Mouse (Mus musculus) myocyte (in vitro differentiated cells): ENCODE results near the gene Apip. TPM values are rescaled to one million over a fixed set of nuclear protein-coding genes. Genes with fewer than 3 reads are reported as not detected.

ENCODE experiments used
- H3K27me3 ChIP-seq: one replicate; pipeline ENCODE4 v1.6.1; 2011; ENCODE audit not compliant: control insufficient read depth, insufficient read depth, insufficient read length
- H3K36me3 ChIP-seq: one replicate; pipeline ENCODE4 v1.6.1; 2011; ENCODE audit not compliant: control insufficient read depth, insufficient read depth
- H3K4me2 ChIP-seq: one replicate; pipeline ENCODE4 v1.6.1; 2011; ENCODE audit warnings: low read depth, control low read depth
- H3K4me3 ChIP-seq: one replicate; pipeline ENCODE4 v1.5.1; 2011; ENCODE audit warnings: mild to moderate bottlenecking, control low read depth, moderate library complexity
- H3K79me2 ChIP-seq: one replicate; pipeline ENCODE4 v1.6.1; 2011; ENCODE audit not compliant: control insufficient read depth, insufficient read depth
- H3ac ChIP-seq: one replicate; pipeline ENCODE4 v1.6.1; 2011; ENCODE audit not compliant: control insufficient read depth, insufficient read length
- MYOG ChIP-seq, 3 experiments: IDR thresholded peaks; one replicate each; pipeline ENCODE4 v1.6.1; 2011; ENCODE audit warnings: control low read depth in 2 of 3, low read depth in 2 of 3, mild to moderate bottlenecking in 2 of 3; ENCODE audit not compliant: insufficient read length in 2 of 3, control insufficient read depth in 1 of 3, insufficient read depth in 1 of 3
- POLR2AphosphoS2 ChIP-seq: IDR thresholded peaks from one replicate; pipeline ENCODE4 v1.6.1; 2011; ENCODE audit warnings: low read depth, control low read depth; ENCODE audit not compliant: insufficient read length
- REST ChIP-seq: IDR thresholded peaks from one replicate; pipeline ENCODE4 v1.6.1; 2011; ENCODE audit warnings: mild to moderate bottlenecking, control low read depth, moderate library complexity; ENCODE audit not compliant: insufficient read depth, insufficient read length
- TCF12 ChIP-seq: IDR thresholded peaks from one replicate; pipeline ENCODE4 v1.6.1; 2011; ENCODE audit warnings: mild to moderate bottlenecking, control low read depth; ENCODE audit not compliant: poor library complexity, insufficient read depth, severe bottlenecking
- TCF3 ChIP-seq: IDR thresholded peaks from one replicate; pipeline ENCODE4 v1.6.1; 2011; ENCODE audit warnings: low read depth, control low read depth; ENCODE audit not compliant: insufficient read length
- USF1 ChIP-seq: IDR thresholded peaks from one replicate; pipeline ENCODE4 v1.6.1; 2011; ENCODE audit warnings: low read depth, mild to moderate bottlenecking, control low read depth, moderate library complexity
- polyA plus RNA-seq: library from polyadenylated mRNA; unstranded; fragments of >200 nt; fragmentation: generic; extraction: Trizol; gene quantifications from one replicate; pipeline ENCODE4 v1.2.1, GENCODE M21; 2012; ENCODE audit warnings: missing spikeins

Gene Apip
- polyA plus RNA-seq, 1 experiment, result 46.4 TPM

GRCm38 (mm10) chr2:103138529-103139265 is 65.2 kb downstream of the Apip start:
- Histone ChIP-seq H3ac (no peak overlapping the region), H3K79me2 (no peaks in the 10 kb centered on the region), H3K36me3 (no peaks in the 10 kb centered on the region), H3K4me3 (no peak overlapping the region), H3K27me3 (no peaks in the 10 kb centered on the region), H3K4me2 (no peak overlapping the region)
- TF ChIP-seq MYOG (IDR thresholded peaks at IDR 0.05; ENCODE audit: control insufficient read depth in 1 of 3, insufficient read depth in 1 of 3, insufficient read length in 2 of 3, low read depth in 2 of 3), result no peak
- TF ChIP-seq REST, result no peak
- TF ChIP-seq POLR2AphosphoS2, result no peak
- no peak for TF ChIP-seq TCF3
- TF ChIP-seq TCF12, result no peak
- no peak for TF ChIP-seq USF1

Other genes with a start within 250 kb of the Apip start
- gene Cd44, start 172.0 kb upstream of the Apip start, polyA plus RNA-seq, result 77.1 TPM
- gene Pdhx, start 162 bp upstream of the Apip start, polyA plus RNA-seq, result 37.4 TPM
- gene Ehf, start 229.6 kb downstream of the Apip start, polyA plus RNA-seq, result not detected